Mouse (Mus musculus): ENCODE data around the gene Ccdc14.

Gene Ccdc14

DNA sequence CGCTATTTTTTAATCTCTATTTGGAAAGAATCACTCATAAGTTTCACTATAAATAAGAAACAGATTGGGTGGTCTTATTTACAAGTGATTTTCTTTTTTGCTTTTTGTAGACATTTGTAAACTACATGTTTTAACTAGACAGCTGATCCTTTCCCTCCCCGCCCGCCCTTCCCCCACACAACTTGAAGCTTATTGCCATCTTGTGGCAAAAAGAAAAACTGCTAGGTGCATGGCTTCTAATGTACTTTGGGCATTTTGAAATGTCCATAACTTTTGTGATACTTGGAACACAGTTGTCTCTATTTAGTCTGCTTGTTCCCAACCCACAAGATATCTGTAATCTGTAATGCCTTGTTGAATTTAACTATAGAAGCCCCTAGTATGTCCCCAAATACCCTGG, 21.1 kb downstream of the Ccdc14 start:
- DNase-seq (ENCODE audit: low spot score) = no peak

DNA sequence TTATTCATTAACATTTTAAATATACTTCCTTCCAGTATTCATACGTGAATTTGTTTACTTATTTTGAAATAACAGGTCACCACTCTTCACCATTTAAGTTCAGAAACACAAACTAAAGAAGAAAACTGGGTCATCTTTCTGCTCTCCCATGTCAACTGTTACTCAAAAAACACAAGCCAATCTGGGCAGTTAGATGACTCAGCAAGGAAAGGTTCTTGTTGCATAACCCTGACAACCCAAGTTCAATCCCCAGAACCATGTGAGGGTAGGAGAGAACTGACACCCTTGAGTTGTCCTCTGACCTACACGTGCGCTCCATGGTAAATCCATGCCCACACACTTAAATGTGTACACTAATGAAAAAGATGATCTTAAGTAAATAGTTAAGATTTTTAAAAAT, 34.7 kb downstream of the Ccdc14 start:
- no peak for DNase-seq (ENCODE audit: low spot score)

DNA sequence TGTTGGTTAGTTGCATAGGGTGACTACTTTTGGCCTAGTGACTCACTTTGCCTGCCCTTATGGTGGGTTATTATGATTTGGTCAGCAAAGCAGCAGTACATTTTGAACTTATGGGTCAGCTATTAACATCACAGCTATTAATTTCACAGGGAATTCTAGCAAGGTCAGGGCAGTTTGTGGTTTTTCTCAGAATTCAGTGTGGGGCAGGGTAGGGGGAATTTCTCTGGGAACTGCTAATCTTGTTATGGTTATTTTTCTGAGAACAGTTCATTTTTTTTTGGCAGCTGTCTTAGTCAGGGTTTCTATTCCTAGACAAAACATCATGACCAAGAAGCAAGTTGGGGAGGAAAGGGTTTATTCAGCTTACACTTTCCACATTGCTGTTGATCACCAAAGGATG, 38.2 kb downstream of the Ccdc14 start:
- peak; percentile 11 for DNase-seq (ENCODE audit: low spot score)

DNA sequence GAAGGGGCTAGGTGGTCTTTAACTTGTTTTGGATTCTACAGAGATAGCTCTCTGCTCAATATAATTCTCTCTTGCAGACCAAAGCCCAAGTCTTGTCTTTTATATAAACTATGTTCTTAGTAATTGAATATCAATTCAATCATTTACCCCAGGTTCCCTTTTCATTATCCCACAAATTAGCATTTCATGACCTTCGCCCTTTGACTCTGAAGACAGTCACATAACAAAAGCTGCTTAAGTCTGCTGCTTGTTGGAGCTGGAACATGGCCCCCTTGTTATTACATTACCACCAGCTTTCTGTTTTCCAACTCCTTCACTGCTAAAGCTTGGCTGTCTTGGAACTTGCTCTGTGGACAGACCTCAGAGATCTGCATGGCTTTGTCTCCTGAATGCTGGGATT, 39.0 kb downstream of the Ccdc14 start:
- DNase-seq (ENCODE audit: low spot score) = no peak

DNA sequence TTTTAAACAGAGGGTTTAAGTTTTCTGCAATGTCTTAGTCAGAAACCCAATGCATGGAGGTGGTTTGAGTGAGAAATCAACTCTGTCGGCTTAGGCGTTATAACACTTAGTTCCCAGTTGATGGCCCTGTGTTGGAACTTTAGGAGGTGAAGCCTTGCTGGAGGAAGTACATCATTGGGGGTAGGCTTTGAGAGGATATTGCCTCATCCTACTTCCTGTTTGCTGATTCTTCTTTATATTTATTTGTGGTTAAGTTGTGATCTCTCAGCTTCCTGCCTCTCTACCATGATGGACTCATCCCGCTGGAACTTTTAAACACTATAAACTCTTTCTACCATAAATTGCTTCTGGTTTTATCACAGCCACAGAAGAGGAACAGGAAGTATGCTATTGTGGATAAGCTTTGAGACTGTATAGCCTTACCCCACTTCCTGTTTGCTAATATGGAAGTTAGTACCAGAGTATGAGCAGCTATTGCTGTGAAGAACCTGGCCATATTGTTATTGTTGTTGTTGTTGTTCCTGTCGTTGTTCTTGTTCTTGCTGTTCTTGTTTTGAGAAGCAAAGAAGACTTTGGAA, 48.3 kb downstream of the Ccdc14 start:
- no peak for DNase-seq (ENCODE audit: low spot score)

DNA sequence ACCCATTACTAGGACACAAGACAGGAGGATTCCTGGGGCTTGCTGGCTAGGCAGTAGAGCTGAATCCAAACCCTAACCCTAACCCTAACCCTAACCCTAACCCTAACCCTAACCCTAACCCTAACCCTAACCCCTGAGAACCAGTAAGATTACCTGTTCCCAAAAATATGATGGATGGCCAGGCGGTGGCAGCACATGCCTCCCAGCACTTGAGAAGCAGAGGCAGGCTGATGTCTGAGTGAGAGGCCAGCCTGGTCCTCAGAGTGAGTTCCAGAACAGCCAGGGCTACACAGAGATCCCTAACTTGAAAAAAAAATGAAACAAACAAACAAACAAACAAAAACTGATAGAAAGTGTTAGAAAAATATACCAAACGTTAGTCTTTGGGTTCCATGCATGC, 52.5 kb downstream of the Ccdc14 start:
- no peak for DNase-seq (ENCODE audit: low spot score)

DNA sequence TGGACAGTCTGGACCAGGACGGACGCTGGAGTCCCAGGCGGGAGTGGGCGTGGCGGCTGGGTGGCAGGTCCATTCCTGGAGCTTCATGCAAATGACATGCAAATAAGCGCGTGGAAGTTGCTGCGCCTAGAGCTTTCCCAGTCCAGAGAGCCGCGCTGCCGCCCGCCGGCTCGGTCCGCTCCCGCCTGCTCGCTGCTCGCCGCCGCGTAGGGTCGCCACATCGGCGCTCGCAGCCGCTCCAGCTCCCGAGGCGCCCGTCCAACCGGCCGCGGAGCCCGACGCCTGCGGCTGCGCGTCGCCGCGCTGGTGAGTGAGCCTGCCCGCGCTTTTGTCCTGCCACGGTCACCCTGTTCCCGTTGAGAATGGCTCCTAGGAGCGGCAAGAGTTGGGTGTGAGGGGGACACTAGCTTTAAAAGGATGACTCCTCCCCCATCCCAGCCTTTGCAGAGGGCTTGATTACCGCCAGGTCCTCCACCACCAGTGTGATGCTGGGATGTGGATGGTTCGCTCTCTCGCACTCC, 54.7 kb downstream of the Ccdc14 start, which contains the start of gene Mylk:
Gene Mylk, plus strand, starts transcription at position 146 of the 521 bp plus-strand sequence.
- DNase-seq (ENCODE audit: low spot score) = peak; percentile 88

DNA sequence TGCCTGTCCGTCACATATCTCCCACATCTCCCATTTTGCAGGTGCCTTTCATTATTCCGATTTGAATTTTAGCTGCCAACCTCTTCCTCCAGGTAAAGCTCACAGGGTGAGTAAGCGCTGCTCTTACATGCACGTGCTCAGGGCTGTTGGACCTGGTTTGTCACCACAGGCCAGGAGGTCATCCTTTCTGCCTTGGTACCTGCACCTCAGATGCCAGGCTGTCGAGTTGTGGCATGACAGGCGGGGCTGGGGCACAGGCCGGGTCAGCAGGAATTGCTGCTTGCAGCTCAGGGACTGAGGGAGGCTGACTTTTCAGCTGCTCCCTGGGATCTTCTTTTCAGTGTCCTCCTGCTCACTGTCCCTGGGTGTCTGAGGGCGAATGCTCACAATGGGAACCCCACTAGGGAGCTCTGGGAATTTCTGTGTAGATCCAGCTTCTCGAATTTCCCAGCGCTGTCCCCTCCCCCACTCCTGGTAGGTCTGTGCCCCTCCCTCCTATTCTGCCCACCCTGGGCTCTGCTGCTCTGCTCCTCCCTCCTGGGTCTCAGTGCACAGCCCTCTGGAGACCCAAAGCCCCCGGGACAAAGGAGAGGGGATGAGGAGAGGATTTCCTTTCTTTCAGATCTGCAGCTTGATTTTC, 57.8 kb downstream of the Ccdc14 start:
- DNase-seq (ENCODE audit: low spot score) = no peak

DNA sequence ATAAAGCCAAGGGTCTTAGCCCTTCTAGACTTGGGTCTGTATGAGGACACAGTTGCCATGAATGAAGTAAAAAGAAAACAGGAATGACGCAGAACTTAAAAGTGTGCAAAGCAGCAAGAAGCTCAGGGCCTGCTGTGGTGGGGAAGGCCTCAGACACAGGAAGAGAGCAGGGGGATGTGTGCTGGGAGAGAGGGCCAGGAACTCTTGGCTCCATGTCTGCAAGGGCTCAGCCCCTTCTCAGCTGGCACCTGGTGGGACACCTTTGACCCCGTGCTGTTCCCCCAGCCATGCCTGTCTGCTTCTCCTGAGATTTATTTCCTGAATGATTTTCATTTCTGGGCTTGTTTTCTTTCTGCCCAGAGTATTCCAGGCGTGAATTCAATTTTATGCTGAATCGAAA, 59.1 kb downstream of the Ccdc14 start:
- no peak for DNase-seq (ENCODE audit: low spot score)

DNA sequence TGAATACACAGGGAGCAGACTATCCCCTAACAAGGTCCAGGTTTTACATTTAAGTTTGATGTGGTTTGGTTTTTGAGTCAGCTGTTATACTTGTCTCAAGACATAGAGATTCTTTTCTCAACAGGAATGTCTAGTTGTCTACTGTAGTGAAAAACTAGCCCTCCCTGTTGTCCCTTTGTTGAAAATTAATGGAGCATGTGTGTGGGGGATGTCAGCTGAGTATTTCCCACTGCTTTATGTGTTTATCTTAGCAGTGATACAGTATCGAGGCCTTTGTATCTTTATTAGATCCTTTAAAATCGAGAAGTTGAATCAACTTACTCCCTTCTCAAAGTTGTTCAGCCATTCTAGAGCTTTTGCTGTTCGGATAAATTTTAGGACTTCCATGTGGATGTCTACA, 61.6 kb downstream of the Ccdc14 start:
- no peak for DNase-seq (ENCODE audit: low spot score)

DNA sequence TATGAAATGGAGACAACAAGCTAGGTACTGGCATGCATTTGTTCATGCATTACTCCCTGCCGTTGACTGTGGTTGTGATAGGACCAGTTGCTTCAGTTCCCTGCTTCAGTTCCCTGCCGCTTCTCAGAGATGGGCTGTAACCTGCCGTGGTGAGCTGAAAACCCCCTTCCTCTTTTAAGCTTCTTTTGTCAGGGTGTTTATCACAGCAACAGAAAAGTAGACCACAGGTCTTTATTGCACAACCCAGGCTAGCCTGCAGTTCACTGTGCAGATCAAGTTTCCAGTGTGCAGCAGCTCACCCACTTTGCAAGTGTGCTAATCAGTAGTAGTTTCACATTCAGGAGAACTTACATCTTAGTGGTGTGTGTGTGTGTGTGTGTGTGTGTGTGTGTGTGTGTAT, 62.6 kb downstream of the Ccdc14 start:
- DNase-seq (ENCODE audit: low spot score) = no peak

DNA sequence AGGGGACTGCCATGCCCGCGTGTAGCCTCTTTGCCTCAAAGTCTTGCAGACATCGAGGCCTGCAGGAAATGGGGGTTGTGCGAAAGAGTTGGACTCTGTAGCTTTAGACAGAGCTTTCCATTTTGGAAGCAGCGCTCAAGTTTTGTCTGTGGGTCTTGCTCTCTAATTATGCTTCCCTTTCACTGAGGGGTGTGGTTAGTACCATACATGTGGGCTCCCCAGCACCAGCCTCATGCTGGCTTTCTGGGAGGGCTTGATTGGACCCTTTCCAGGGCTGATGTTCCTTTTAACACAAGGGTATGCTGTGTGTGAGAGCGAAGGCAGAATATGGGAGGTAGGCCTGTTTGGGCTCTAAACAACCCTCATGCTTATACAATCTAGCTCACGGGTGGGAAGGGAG, 66.6 kb downstream of the Ccdc14 start:
- no peak for DNase-seq (ENCODE audit: low spot score)

DNA sequence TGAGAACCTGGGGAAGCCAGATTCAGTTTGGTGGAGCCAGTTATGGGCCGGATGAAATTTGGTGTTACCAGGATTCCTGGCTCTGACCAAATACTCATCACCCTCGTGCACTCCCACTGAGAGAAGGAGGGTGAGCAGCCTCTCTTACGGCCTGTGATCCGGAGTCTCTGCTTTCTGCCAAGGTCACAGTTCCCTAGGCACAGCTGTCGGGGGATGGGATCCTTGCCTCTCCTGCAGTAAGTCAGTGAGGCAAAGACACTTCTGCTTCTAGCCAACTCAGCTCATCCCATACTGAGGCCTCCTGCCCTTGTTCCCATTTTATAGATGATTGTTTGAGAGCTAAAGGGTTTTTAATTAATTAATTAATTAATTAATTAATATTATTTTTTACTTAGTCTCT, 67.8 kb downstream of the Ccdc14 start:
- DNase-seq (ENCODE audit: low spot score) = no peak

DNA sequence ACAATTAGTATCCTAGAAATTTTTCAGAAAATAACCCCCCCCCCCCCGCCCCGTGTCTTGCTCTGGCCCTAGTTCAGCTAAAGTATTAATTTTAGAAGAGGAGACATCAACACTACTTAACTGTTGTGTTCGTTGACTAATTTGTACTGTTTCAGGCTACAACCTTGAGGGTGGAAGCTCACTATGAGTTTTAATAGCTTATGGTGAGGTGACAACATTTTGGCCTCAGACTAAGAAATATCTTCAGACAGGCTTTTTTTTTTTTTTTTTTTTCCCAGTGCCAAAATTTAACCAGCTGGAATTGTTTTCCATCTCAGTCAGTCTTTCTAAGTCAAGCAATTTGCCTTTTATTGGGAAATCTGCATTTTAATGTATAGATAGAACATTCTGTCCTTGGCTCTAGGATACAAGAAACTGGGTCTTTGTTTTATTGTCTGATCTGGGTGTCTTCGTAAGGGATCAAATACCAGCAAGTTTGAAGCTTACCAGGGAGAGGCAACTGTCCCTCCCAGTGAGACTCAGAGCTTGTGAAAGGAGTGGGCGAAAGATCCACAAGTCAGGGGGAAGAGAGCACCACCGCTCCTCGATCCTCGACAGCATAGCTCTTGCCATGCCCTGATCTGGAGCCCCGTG, 73.7 kb downstream of the Ccdc14 start:
- DNase-seq (ENCODE audit: low spot score) = no peak

DNA sequence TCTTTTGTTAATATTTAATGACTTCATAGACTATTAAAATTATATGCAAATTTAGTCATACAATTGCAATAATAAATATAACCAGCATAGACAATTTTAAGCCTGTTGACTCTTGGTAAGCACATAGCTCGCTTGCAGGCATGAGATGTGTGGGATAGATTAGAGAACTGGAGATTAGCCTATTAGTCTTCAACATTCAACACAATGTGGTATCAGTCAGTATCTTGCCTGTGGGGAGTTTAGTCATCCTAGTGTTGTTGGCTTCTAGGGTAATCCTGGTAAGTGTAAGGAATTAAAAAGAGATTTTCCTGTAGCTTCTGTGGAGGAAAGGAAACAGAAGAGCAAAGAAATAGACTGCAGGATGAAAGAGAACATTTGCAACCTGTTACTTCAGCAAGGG, 75.2 kb downstream of the Ccdc14 start:
- DNase-seq (ENCODE audit: low spot score) = no peak

DNA sequence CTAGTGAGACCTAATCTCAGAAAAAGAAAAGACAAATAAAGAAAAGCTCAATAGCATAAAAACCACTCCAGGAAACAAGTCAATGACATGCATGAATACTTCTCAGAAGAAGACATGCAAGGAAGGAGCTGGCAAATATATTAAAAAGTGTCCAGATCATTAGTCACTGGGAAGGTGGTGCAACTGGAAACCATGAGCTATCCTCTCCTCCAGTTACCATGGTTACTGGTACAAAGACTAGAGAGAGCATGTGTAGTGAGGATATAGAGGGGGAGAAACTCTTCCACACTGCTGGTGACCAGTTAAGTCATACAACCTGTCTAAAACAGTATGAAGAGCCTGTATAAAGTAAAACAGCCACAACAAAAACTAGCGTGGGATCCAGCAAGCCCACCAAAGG, 75.8 kb downstream of the Ccdc14 start:
- no peak for DNase-seq (ENCODE audit: low spot score)

DNA sequence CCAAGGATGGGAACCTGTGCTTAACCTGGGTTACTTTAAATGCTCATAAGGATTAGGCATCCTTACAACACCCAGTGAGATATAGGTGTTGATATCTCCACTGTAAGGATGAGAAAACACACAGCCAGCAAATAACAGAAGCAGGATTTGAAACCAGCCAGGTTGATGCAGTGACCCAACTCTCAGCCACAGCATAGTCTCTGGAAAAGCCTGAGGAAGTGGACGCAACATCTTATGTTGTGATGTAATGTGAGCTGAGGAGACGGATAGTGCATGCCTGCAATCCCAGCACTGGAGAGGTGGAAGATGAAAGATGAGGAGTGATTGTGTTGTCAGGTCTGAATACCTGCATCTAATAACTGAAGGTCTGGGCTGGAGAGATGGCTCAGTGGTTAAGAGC, 77.0 kb downstream of the Ccdc14 start:
- DNase-seq (ENCODE audit: low spot score) = no peak

DNA sequence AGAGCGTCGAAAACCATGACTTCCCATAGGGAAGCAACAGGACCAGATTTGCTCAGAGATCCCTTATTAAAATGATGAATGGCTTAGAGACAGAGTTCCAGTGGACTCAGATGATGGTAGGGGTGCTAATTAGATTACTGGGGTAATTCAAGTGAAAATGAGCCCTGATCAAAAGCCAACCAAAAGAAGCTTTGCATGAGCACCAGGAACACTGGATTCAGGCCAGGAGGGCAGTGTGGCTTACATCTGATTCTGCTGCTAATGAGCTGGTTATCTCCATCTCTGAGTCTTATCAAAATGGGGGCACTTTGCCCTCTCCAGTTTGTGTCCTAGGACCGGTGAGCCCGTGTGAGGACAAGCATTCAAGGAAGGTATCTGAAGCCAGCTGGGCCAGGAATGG, 78.0 kb downstream of the Ccdc14 start:
- DNase-seq (ENCODE audit: low spot score) = no peak

DNA sequence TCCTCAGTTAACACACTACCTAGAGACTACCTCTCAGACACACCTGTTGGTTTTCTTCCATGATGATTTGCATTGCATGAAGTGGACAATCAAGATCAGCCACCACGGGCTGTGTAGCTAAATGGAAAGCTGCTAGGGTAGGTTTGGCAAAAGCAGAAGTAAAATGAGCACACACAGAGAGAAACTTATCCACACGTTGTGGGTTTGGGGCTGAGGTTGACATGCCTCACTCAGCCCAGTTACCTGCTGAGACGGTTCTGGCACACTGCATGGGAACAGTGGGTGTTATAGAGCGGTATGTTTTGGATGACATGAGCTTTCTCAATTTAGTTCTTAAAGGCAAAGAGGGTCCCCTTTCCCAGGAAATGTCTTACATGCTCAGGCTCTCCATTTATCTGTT, 79.7 kb downstream of the Ccdc14 start:
- DNase-seq (ENCODE audit: low spot score) = no peak

DNA sequence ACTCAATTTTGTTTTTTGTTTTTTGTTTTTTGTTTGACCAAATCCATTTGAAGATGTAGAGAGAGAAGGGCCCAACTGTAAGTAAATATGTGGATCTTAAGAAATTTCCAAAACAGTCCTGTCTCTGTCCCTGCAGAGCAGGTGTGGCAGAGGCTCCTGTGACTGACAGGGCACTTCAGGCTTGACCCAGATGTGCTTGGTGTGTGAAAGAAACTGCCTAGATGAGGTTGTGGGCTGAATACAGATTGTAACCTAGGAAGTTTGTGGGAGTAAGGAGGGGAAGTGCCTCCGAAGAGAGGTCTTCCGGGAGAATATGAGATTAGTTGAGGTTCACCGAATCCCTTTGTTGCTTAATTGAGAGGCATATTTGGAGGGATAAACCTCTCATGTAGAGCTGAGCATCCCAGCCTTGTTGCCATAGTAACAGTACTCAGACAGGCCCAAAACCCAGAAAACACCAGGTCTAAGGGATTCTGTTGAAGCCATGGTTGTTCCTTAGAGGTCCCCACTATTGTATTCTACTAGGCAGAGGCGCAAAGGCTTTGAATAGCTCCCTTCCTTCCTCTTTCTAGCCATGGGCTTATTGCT, 82.1 kb downstream of the Ccdc14 start:
- DNase-seq (ENCODE audit: low spot score) = no peak
